Mouse (Mus musculus) heart, embryonic 11.5 days (tissue): Measurements from ENCODE around the gene Zzef1. TPM values are rescaled to one million over a fixed set of nuclear protein-coding genes. Genes with fewer than 3 reads are reported as not detected.
"Not testable (repeated sequence)": the region's sequence is repeated elsewhere in the genome, so short reads cannot be mapped to it uniquely, and the experiment has no call there.

Experiments used
- ATAC-seq: fragments of 200-750 bp; cut with Nextera tagmentation; replicated peaks from 2 replicates; pipeline ENCODE4 v1.8.0; 2017; ENCODE audit warnings: moderate library complexity; ENCODE audit not compliant: insufficient number of reproducible peaks, low FRiP score, low TSS enrichment
- H3K27ac ChIP-seq: fragments of 300-500 bp; sonication (generic); 2 replicates; pipeline ENCODE4 v1.5.1; 2014; ENCODE audit warnings: mild to moderate bottlenecking, low read depth, low read length
- H3K27me3 ChIP-seq: fragments of 300-500 bp; sonication (generic); 2 replicates; pipeline ENCODE4 v1.6.1; 2014; ENCODE audit warnings: mild to moderate bottlenecking, low read length, mixed read lengths; ENCODE audit not compliant: control insufficient read depth, insufficient read depth
- H3K36me3 ChIP-seq: fragments of 300-500 bp; sonication (generic); 2 replicates; pipeline ENCODE4 v1.6.1; 2014; ENCODE audit warnings: mild to moderate bottlenecking, low read length, moderate library complexity, mixed read lengths; ENCODE audit not compliant: control insufficient read depth, insufficient read depth
- H3K4me1 ChIP-seq: fragments of 300-500 bp; sonication (generic); 2 replicates; pipeline ENCODE4 v1.6.1; 2014; ENCODE audit warnings: low read length; ENCODE audit not compliant: control insufficient read depth, insufficient read depth
- H3K4me2 ChIP-seq: fragments of 300-500 bp; sonication (generic); 2 replicates; pipeline ENCODE4 v1.6.1; 2014; ENCODE audit warnings: mild to moderate bottlenecking, moderate library complexity
- H3K4me3 ChIP-seq: fragments of 300-500 bp; sonication (generic); 2 replicates; pipeline ENCODE4 v1.5.1; 2014; ENCODE audit warnings: low read depth, low read length
- H3K9ac ChIP-seq: fragments of 300-500 bp; sonication (generic); 2 replicates; pipeline ENCODE4 v1.6.1; 2014; ENCODE audit warnings: mild to moderate bottlenecking, low read depth, low read length, moderate library complexity
- H3K9me3 ChIP-seq: fragments of 300-500 bp; sonication (generic); replicated peaks from 2 replicates; pipeline ENCODE4 v1.6.1; 2016; ENCODE audit warnings: low read length; ENCODE audit not compliant: control insufficient read depth
- WGBS: fragments of 180-500 bp; shearing (Covaris S2); extraction: QIAGEN DNeasy Blood & Tissue Kit; methylation state at CpG from one replicate; pipeline ENCODE4 v1.1.7; 2014; ENCODE audit not compliant: insufficient replicate concordance; 5-methylcytosine and 5-hydroxymethylcytosine counted together
- polyA plus RNA-seq: library from polyadenylated mRNA; unstranded; fragments of >200 nt; fragmentation: Nextera tagmentation; extraction: Ambion mirVana; gene quantifications from 2 replicates; pipeline ENCODE4 v1.2.1, GENCODE M21; 2014

The Zzef1 gene
- polyA plus RNA-seq, 1 experiment from 2014 or later: 7.9 TPM

- Histone ChIP-seq H3K9ac (no peak overlapping the region), H3K4me1 (no peaks in the 10 kb centered on the region), H3K4me2 (no peak overlapping the region), H3K4me3 (no peak overlapping the region), H3K27me3 (no peaks in the 10 kb centered on the region), H3K36me3 (peaks cover 3% of the 10 kb centered on the region; the same call in 1 of the 2 replicates), H3K27ac (no peak overlapping the region), H3K9me3 (no peaks in the 10 kb centered on the region)
- no peak for ATAC-seq
- 88% methylated on average over 5 of the region's 5 CpGs for WGBS
These were observed 25.2 kb upstream of the Zzef1 start for GRCm38 (mm10) chr11:72770816-72771215.

- Histone ChIP-seq H3K27me3 (no peaks in the 10 kb centered on the region), H3K4me1 (no peaks in the 10 kb centered on the region), H3K4me3 (no peak overlapping the region), H3K36me3 (peaks cover 3% of the 10 kb centered on the region; the same call in 1 of the 2 replicates), H3K9ac (no peak overlapping the region), H3K27ac (no peak overlapping the region), H3K9me3 (no peaks in the 10 kb centered on the region), H3K4me2 (no peak overlapping the region)
- WGBS: 77% methylated on average over 4 of the region's 4 CpGs
- ATAC-seq: no peak
These were observed 24.6 kb upstream of the Zzef1 start for GRCm38 (mm10) chr11:72771461-72771860.

DNA sequence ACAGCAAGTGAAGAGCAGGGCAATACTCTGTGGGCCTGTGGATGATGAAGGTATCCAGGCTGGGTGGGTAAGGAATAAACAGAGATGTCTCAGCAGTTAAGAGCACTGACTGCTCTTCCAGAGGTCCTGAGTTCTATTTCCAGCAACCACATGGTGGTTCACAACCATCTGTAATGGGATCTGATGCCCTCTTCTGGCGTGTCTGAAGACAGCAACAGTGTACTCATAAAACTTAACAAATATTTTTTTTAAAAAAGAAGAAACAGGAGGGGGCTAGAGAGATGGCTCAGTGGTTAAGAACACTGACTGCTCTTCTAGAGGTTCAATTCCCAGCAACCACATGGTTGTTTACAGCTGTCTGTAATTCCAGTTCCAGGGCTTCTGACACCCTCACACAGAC, 23.4 kb upstream of the Zzef1 start:
- not testable (repeated sequence) for H3K4me1 ChIP-seq, H3K27me3 ChIP-seq, H3K9me3 ChIP-seq, H3K27ac ChIP-seq, H3K9ac ChIP-seq, ATAC-seq, H3K4me2 ChIP-seq, H3K36me3 ChIP-seq, H3K4me3 ChIP-seq
- 27% methylated on average over 1 of the region's 1 CpGs for WGBS

GRCm38 (mm10) chr11:72778957-72779356, 17.1 kb upstream of the Zzef1 start:
- no peak for ATAC-seq
- H3K4me3 ChIP-seq: no peak overlapping the region

GRCm38 (mm10) chr11:72782103-72782502, 13.9 kb upstream of the Zzef1 start:
- no peak overlapping the region for H3K4me2 ChIP-seq
- WGBS: 64% methylated on average over 2 of the region's 2 CpGs
- no peaks in the 10 kb centered on the region for H3K36me3 ChIP-seq
- no peak overlapping the region for H3K4me3 ChIP-seq
- H3K9ac ChIP-seq: no peak overlapping the region
- H3K27ac ChIP-seq: no peak overlapping the region
- no peaks in the 10 kb centered on the region for H3K27me3 ChIP-seq
- no peaks in the 10 kb centered on the region for H3K4me1 ChIP-seq
- no peak for ATAC-seq
- H3K9me3 ChIP-seq: no peaks in the 10 kb centered on the region

More at GRCm38 (mm10) chr11:72778957-72779356, 17.1 kb upstream of the Zzef1 start:
- Histone ChIP-seq H3K9ac (no peak overlapping the region), H3K27ac (no peak overlapping the region), H3K4me1 (no peaks in the 10 kb centered on the region), H3K9me3 (no peaks in the 10 kb centered on the region), H3K36me3 (no peaks in the 10 kb centered on the region), H3K27me3 (no peaks in the 10 kb centered on the region), H3K4me2 (no peak overlapping the region)

- ATAC-seq: no peak
- H3K4me1 ChIP-seq: no peaks in the 10 kb centered on the region
- 80% methylated on average over 3 of the region's 3 CpGs for WGBS
These were observed 13.5 kb upstream of the Zzef1 start for GRCm38 (mm10) chr11:72782503-72782902.

DNA sequence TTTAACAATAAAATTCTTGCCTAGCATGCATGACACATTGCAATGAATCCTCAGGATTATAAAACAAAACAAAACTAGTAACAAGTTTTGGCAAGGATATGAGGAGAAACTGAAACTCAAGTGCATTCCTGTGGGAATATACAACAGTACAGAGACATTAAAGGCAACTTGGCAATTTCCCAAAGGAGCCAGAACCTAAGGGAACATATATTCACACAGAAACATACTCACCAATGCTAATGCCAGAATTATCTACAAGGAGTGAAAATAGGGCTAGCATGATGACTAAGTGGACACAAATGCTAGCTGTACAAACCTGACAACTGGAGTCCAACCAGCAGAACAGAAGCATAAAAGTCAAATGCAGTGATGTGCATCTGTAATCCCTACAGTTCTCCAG, 4.0 kb upstream of the Zzef1 start:
- Histone ChIP-seq H3K4me3 (no peak overlapping the region), H3K27ac (no peak overlapping the region), H3K4me1 (no peaks in the 10 kb centered on the region), H3K27me3 (no peaks in the 10 kb centered on the region), H3K36me3 (no peaks in the 10 kb centered on the region), H3K4me2 (no peak overlapping the region), H3K9me3 (no peaks in the 10 kb centered on the region), H3K9ac (no peak overlapping the region)
- ATAC-seq: no peak

More at GRCm38 (mm10) chr11:72782503-72782902, 13.5 kb upstream of the Zzef1 start:
- Histone ChIP-seq H3K9me3 (no peaks in the 10 kb centered on the region), H3K4me3 (no peak overlapping the region), H3K27me3 (no peaks in the 10 kb centered on the region), H3K27ac (no peak overlapping the region), H3K9ac (no peak overlapping the region), H3K36me3 (no peaks in the 10 kb centered on the region), H3K4me2 (no peak overlapping the region)

DNA sequence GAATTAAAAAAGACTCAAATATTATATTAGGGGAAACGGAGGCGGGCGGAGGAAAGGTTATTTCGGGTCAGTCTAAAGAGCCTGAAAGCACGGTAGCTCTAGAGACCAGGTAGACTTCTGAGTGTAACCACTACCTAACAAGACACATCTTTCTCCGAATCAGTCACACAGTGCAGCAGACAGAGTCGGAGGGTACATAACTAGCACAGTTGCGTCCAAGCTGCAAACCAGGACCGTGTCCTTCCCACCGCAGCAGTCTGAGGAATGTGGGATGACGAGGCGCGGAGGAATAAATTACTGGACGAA, 924 bp upstream of the Zzef1 start:
- ATAC-seq: peak; percentile 33; the same call in 1 of the 2 replicates
- no peaks in the 10 kb centered on the region for H3K27me3 ChIP-seq
- WGBS: 16% methylated on average over 14 of the region's 14 CpGs
- H3K27ac ChIP-seq: peak overlapping the region; percentile 86
- H3K4me2 ChIP-seq: peak overlapping the region; percentile 72
- no peaks in the 10 kb centered on the region for H3K9me3 ChIP-seq
- peak overlapping the region; percentile 72 for H3K4me3 ChIP-seq
- no peaks in the 10 kb centered on the region for H3K36me3 ChIP-seq
- H3K4me1 ChIP-seq: peaks cover 2% of the 10 kb centered on the region; the same call in 1 of the 2 replicates
- H3K9ac ChIP-seq: peak overlapping the region; percentile 96

GRCm38 (mm10) chr11:72796296-72796687, 266 bp downstream of the Zzef1 start:
- H3K4me3 ChIP-seq: peak overlapping the region; percentile 72
- H3K9me3 ChIP-seq: no peaks in the 10 kb centered on the region
- H3K27ac ChIP-seq: peak overlapping the region; percentile 86

More at GRCm38 (mm10) chr11:72796296-72796687, 266 bp downstream of the Zzef1 start:
- Histone ChIP-seq H3K9ac (peak overlapping the region; percentile 79), H3K27me3 (no peaks in the 10 kb centered on the region), H3K4me1 (peaks cover 2% of the 10 kb centered on the region; the same call in 1 of the 2 replicates), H3K36me3 (no peaks in the 10 kb centered on the region), H3K4me2 (peak overlapping the region; percentile 72)
- 1% methylated on average over 42 of the region's 42 CpGs for WGBS
- ATAC-seq: peak; percentile 44
